Mouse (Mus musculus) CH12.LX (cell line): ENCODE measurements around the gene Rundc3a.

ENCODE experiments used
- CTCF ChIP-seq, 2 experiments: IDR thresholded peaks in 1 of 2; conservative IDR thresholded peaks in 1 of 2; 2 replicates each; pipeline ENCODE4 v1.5.1; 2011 to 2012; ENCODE audit warnings: low read depth in 2 of 2, low read length in 2 of 2, improper control_type of control experiment in 1 of 2, inconsistent platforms in 1 of 2, mild to moderate bottlenecking in 1 of 2, moderate library complexity in 1 of 2
- NELFE ChIP-seq: IDR thresholded peaks from 2 replicates; pipeline ENCODE4 v1.6.1; 2011; ENCODE audit warnings: low read depth, low read length, improper control_type of control experiment
- POLR2A ChIP-seq: IDR thresholded peaks from 2 replicates; pipeline ENCODE4 v1.6.1; 2011; ENCODE audit warnings: low read depth, mild to moderate bottlenecking, improper control_type of control experiment, low read length

DNA sequence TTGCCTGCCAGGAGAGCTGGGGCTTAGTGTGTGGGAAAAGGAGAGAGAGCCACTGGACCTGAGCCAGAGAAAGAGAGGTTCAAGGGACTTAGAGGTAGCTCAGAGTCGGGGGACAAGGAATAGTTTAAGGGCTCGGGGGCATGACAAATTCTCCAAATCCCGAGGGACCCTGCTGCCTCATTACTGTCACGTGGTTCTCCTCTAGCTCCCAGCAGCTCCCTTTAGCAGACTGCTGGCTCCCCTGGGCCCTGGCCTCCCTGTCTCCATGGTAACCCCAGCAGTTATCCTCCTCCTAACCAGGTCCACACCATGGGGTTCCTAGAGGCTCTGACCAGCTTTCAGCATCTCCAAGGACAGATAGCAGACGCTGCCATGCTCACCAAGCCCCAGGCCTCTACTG is 2.0 kb downstream of the Rundc3a start:
- TF ChIP-seq NELFE (no peak), CTCF (conservative IDR thresholded peaks at IDR 0.05 in 1 of 2, IDR thresholded peaks at IDR 0.05 in 1 of 2; ENCODE audit: low read depth in 2 of 2, low read length in 2 of 2) (no peak), POLR2A (no peak)
